Mouse (Mus musculus) CD4-positive naive resting alpha-beta T cell, adult 57 days (primary cell): ENCODE results near the gene Mrpl9. TPM values are rescaled to one million over a fixed set of nuclear protein-coding genes. Genes with fewer than 3 reads are reported as not detected.

Experiments
- total RNA-seq: library from RNA; stranded (reverse); gene quantifications from one replicate; pipeline ENCODE4 v1.2.4, GENCODE M21; 2023

The Mrpl9 gene
- total RNA-seq: 65.7 TPM

DNA sequence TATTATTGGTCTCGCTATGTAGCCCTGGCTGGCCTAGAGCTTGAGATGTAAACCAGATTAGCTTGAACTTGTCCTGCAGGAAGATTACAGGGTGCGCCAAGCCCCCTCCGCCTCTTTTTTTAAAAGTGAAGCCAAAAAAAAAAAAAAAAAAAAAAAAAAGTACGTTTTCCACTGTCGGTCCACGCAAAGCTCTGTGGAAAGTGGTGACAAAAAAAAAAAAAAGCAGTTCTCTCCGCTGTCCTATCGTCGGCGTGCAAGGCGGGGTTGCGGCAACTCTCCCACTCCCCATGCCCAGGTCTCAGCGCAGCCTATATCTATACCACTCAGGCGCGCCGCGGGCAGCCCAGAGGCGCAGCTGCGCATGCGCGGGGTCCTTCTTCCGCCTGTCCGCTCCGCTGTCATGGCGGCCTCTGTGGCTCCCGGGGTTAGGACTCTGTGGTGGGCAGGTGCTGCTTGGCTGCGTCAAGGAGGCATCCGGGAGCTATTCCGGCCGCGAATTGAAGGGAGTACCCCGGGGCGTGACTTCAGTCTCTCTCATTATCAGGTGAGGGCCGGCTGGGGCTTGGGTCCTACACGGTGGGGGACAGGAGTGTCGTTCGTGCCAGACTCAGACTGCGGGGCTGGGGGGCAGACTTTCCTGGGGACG lies at the start of gene Mrpl9:
Gene Mrpl9, plus strand, starts transcription at position 368 of the 646 bp plus-strand sequence.

DNA sequence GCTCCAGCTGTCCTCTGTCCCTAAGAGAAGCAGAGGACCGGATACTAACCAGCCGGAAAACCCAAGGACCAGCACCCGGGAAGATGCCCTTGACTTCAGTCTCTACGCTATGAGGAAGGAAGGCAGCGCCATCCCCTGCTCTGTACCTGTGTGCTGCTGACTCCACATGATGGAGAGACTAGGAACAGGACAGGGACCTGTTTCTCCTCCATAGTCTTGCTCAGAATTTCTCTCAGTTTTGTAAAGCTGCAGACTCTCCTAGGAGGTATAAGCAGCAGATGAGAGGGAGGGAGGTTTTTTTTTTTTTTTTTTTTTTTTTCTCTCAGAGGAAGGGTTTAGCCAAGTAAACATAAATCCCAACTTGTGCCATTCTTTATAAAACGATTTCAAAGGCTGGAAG lies 44.9 kb upstream of the Mrpl9 start, which contains the start of gene Lingo4:
Gene Lingo4, plus strand, starts transcription at position 301 of the 400 bp plus-strand sequence.

DNA sequence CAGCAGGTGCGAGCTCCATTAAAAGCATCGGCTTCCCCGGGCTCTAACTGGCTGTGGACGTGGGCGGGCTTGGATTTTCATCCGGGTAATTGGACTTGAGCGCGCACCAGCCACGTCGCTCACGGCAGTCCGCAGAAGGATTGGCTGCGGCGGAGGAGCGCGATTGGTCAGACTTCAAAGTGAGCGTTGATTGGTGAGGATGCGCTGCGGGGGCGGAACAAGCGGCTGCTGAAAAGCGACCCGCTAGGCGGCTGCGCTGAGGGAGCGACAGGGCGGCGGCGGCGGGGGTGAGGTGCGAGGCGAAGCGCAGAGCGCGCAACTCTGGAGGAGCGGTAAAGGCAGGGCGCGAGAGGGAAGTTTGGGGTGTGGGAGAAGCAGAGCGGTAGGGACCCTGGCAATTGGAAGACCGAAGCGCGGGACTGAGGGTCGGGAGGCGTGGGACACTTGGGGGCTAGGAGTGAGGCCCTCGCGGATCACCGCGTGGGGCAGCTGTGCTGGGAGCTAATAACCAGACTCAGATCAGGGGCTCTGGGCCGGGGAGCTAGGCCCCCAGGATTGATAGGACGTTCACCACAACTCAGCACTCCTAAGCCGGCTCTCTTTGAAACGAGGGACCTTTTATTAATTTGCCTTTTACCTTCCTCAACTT lies 30.0 kb upstream of the Mrpl9 start, which contains the start of gene Tdrkh:
Gene Tdrkh, plus strand, starts transcription at position 243 of the 649 bp plus-strand sequence.

DNA sequence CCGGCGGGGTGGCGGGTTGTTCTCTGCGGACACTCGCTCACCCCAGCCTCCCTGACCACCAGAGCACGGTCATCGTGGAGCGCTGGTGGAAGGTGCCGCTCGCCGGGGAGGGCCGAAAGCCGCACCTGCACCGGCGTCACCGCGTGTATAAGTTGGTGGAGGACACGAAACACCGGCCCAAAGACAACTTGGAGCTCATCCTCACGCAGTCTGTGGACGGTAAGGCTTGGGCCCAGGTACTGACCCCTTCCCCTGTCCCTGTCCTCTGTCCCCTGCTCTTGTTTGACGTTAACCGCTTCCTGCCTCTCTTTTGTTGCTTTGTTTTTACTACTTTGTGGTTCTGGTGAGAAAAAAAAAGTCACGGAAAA lies 463 bp downstream of the Mrpl9 start, which contains the start of gene Oaz3:
Gene Oaz3, minus strand, starts transcription at position 319 of the 368 bp plus-strand sequence.

DNA sequence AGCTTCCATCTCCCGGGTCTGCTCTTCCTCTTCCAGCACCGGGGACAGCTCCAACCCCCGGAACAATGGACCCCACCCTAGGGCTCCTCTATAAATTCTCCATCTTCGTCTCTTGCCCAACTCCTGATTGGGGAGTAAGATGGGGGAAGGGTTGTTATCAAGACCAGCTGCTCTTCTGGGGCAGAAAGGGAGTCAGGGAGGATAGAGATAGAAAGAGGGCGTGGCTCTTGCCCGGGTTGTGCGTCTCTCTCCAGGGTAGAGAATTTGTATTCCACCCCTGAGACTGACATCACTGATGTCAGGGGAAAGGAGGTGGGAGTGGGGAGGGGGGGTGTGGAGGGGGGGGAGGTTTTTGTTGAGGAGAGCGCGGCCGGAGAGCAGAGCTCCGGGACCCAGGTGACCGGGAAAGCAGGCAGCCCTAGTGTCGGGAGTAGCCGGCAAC lies 34.9 kb downstream of the Mrpl9 start, which contains the start of gene Celf3:
Gene Celf3, plus strand, starts transcription at position 315 of the 442 bp plus-strand sequence.

DNA sequence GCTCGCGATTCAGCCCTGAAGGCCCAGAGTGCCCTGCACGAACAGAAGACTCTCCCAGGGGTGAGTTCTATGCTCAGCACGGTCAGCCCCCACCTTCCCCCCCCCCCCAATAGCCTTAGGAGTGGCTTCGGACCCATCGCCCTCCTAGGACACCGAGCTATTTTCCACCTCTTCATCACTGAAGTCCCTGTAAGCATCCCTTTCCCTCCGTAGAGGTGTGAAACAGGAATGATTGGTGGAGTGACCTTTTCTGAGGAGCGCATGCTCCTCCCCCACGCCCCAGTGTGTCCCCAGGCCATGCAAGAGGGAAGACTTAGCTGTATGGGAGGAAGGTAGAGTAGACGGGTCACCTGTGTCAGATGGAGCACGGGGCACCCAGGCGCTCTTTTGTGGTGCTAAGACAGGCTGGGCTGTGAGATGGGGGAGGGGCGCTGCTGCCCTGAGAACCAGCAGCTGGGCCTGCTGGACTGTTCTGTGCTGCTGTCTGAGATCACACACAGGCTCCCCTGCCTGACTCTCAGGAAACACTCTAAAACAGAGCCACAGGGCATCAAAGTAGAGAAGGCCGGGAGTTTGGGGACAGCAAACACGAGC lies 37.3 kb downstream of the Mrpl9 start, which contains the start of gene Riiad1:
Gene Riiad1, minus strand, starts transcription at position 51 of the 594 bp plus-strand sequence.

Other genes with a start within 250 kb of the Mrpl9 start
- not detected for gene Gm5286, start 246.6 kb upstream of the Mrpl9 start, total RNA-seq
- gene Gm4778, start 179.3 kb upstream of the Mrpl9 start, total RNA-seq: not detected
- gene Them4, start 133.2 kb upstream of the Mrpl9 start, total RNA-seq: 3.4 TPM
- gene Them5, start 101.2 kb upstream of the Mrpl9 start, total RNA-seq: not detected
- gene C2cd4d, start 80.9 kb upstream of the Mrpl9 start, total RNA-seq: not detected
- 0.50 TPM for gene Rorc, start 70.5 kb upstream of the Mrpl9 start, total RNA-seq
- not detected for gene Lingo4, start 44.8 kb upstream of the Mrpl9 start, total RNA-seq
- 4.4 TPM for gene Tdrkh, start 30.0 kb upstream of the Mrpl9 start, total RNA-seq
- gene Oaz3, start 597 bp downstream of the Mrpl9 start, total RNA-seq: not detected
- gene Celf3, start 35.0 kb downstream of the Mrpl9 start, total RNA-seq: not detected
- 1.7 TPM for gene Riiad1, start 37.0 kb downstream of the Mrpl9 start, total RNA-seq
- 32.2 TPM for gene Snx27, start 139.4 kb downstream of the Mrpl9 start, total RNA-seq
- gene Gm10972, start 199.8 kb downstream of the Mrpl9 start, total RNA-seq: not detected
- 2.8 TPM for gene Tuft1, start 215.6 kb downstream of the Mrpl9 start, total RNA-seq